Mouse (Mus musculus): ENCODE results near the gene E130116L18Rik. TPM values are rescaled to one million over a fixed set of nuclear protein-coding genes. Genes with fewer than 3 reads are reported as not detected.

Gene E130116L18Rik
- 0.64 TPM in 1 of 2 replicates, not detected in the other for polyA plus RNA-seq (2012; rRNA removed)
- polyA plus RNA-seq (2014; fragmentation: Nextera tagmentation; extraction: Ambion mirVana) = not detected in 2 replicates

GRCm38 (mm10) chr5:25222752-25223702 is at the start of gene E130116L18Rik:
E130116L18Rik (minus strand) TSS chr5:25223153.
- ATAC-seq (ENCODE audit: low FRiP score, low read depth) (peak; percentile 97), DNase-seq (ENCODE audit: low spot score) (peak; percentile 66)
- H3K36me3 ChIP-seq (ENCODE audit: control insufficient read depth, insufficient read depth, low read length) = 0 out of 2 replicates have a peak, but pooled peaks cover 4% of the 10 kb centered on the region
- peak within 1 kb of the TSS; percentile 78 for H3K4me3 ChIP-seq (replicated peaks; ENCODE audit: low read length)
- WGBS = 4% methylated on average over 51 of the region's 72 CpGs
- no peaks in the 10 kb centered on the region for H3K9me3 ChIP-seq (ENCODE audit: control insufficient read depth, low read length)
- peak within 1 kb of the TSS; percentile 66 for H3K4me2 ChIP-seq (replicated peaks; ENCODE audit: low read depth, low read length, severe bottlenecking)
- H3K4me1 ChIP-seq (ENCODE audit: control insufficient read depth, insufficient read depth, low read length) = peaks cover 6% of the 10 kb centered on the region; the same call in 1 of the 2 replicates
- peak; percentile 25; the same call in 1 of the 2 replicates for TF ChIP-seq POLR2A (IDR thresholded peaks at IDR 0.05; ENCODE audit: borderline replicate concordance, extremely low read depth, insufficient read depth, insufficient read length)
- peak within 1 kb of the TSS; percentile 91 for H3K9ac ChIP-seq (ENCODE audit: low read depth, low read length, severe bottlenecking)
- peak within 1 kb of the TSS; percentile 90 for H3K27ac ChIP-seq (replicated peaks; ENCODE audit: low read depth, low read length)
- no peaks in the 10 kb centered on the region for H3K27me3 ChIP-seq (ENCODE audit: control insufficient read depth, insufficient read depth, low read length)

- TF ChIP-seq POLR2A (IDR thresholded peaks at IDR 0.05; ENCODE audit: borderline replicate concordance, extremely low read depth, insufficient read depth, insufficient read length) = no peak
- no peak for ATAC-seq (ENCODE audit: low FRiP score, low read depth)
- no peaks in the 10 kb centered on the region for H3K27me3 ChIP-seq (ENCODE audit: control insufficient read depth, insufficient read depth, low read length)
- H3K36me3 ChIP-seq (ENCODE audit: control insufficient read depth, insufficient read depth, low read length) = peaks cover 72% of the 10 kb centered on the region
- H3K9me3 ChIP-seq (ENCODE audit: control insufficient read depth, low read length) = no peaks in the 10 kb centered on the region
- 94% methylated on average over 4 of the region's 4 CpGs for WGBS
- H3K4me1 ChIP-seq (ENCODE audit: control insufficient read depth, insufficient read depth, low read length) = no peaks in the 10 kb centered on the region
- no peak for DNase-seq (ENCODE audit: low spot score)
- no peak overlapping the region for H3K4me2 ChIP-seq (replicated peaks; ENCODE audit: low read depth, low read length, severe bottlenecking)
- H3K27ac ChIP-seq (replicated peaks; ENCODE audit: low read depth, low read length) = no peak overlapping the region
- H3K4me3 ChIP-seq (replicated peaks; ENCODE audit: low read length) = no peak overlapping the region
- H3K9ac ChIP-seq (ENCODE audit: low read depth, low read length, severe bottlenecking) = no peak overlapping the region
Measured at GRCm38 (mm10) chr5:25268258-25268888, 45.4 kb upstream of the E130116L18Rik start.

GRCm38 (mm10) chr5:25262266-25262665 is 39.3 kb upstream of the E130116L18Rik start:
- WGBS = 75% methylated on average over 7 of the region's 7 CpGs
- Histone ChIP-seq H3K4me1 (ENCODE audit: control insufficient read depth, insufficient read depth, low read length) (no peaks in the 10 kb centered on the region), H3K36me3 (ENCODE audit: control insufficient read depth, insufficient read depth, low read length) (peaks cover 89% of the 10 kb centered on the region), H3K4me3 (replicated peaks; ENCODE audit: low read length) (no peak overlapping the region), H3K4me2 (replicated peaks; ENCODE audit: low read depth, low read length, severe bottlenecking) (no peak overlapping the region), H3K27me3 (ENCODE audit: control insufficient read depth, insufficient read depth, low read length) (no peaks in the 10 kb centered on the region), H3K9ac (ENCODE audit: low read depth, low read length, severe bottlenecking) (no peak overlapping the region), H3K27ac (replicated peaks; ENCODE audit: low read depth, low read length) (no peak overlapping the region), H3K9me3 (ENCODE audit: control insufficient read depth, low read length) (no peaks in the 10 kb centered on the region)
- DNase-seq (ENCODE audit: low spot score) = no peak
- no peak for ATAC-seq (ENCODE audit: low FRiP score, low read depth)
- no peak for TF ChIP-seq POLR2A (IDR thresholded peaks at IDR 0.05; ENCODE audit: borderline replicate concordance, extremely low read depth, insufficient read depth, insufficient read length)

GRCm38 (mm10) chr5:25261452-25261851 is 38.5 kb upstream of the E130116L18Rik start:
- WGBS = 70% methylated on average over 6 of the region's 6 CpGs
- H3K4me1 ChIP-seq (ENCODE audit: control insufficient read depth, insufficient read depth, low read length) = no peaks in the 10 kb centered on the region
- TF ChIP-seq POLR2A (IDR thresholded peaks at IDR 0.05; ENCODE audit: borderline replicate concordance, extremely low read depth, insufficient read depth, insufficient read length) = no peak
- no peak overlapping the region for H3K4me2 ChIP-seq (replicated peaks; ENCODE audit: low read depth, low read length, severe bottlenecking)
- ATAC-seq (ENCODE audit: low FRiP score, low read depth) (no peak), DNase-seq (ENCODE audit: low spot score) (no peak)
- no peak overlapping the region for H3K9ac ChIP-seq (ENCODE audit: low read depth, low read length, severe bottlenecking)
- no peaks in the 10 kb centered on the region for H3K9me3 ChIP-seq (ENCODE audit: control insufficient read depth, low read length)
- H3K36me3 ChIP-seq (ENCODE audit: control insufficient read depth, insufficient read depth, low read length) = peaks cover 86% of the 10 kb centered on the region
- no peak overlapping the region for H3K27ac ChIP-seq (replicated peaks; ENCODE audit: low read depth, low read length)
- no peaks in the 10 kb centered on the region for H3K27me3 ChIP-seq (ENCODE audit: control insufficient read depth, insufficient read depth, low read length)
- H3K4me3 ChIP-seq (replicated peaks; ENCODE audit: low read length) = no peak overlapping the region

GRCm38 (mm10) chr5:25256686-25257085 is 33.7 kb upstream of the E130116L18Rik start:
- no peak for TF ChIP-seq POLR2A (IDR thresholded peaks at IDR 0.05; ENCODE audit: borderline replicate concordance, extremely low read depth, insufficient read depth, insufficient read length)
- Histone ChIP-seq H3K9ac (ENCODE audit: low read depth, low read length, severe bottlenecking) (no peak overlapping the region), H3K4me2 (replicated peaks; ENCODE audit: low read depth, low read length, severe bottlenecking) (no peak overlapping the region), H3K4me1 (ENCODE audit: control insufficient read depth, insufficient read depth, low read length) (no peaks in the 10 kb centered on the region), H3K4me3 (replicated peaks; ENCODE audit: low read length) (no peak overlapping the region), H3K27me3 (ENCODE audit: control insufficient read depth, insufficient read depth, low read length) (no peaks in the 10 kb centered on the region), H3K9me3 (ENCODE audit: control insufficient read depth, low read length) (no peaks in the 10 kb centered on the region), H3K27ac (replicated peaks; ENCODE audit: low read depth, low read length) (no peak overlapping the region), H3K36me3 (ENCODE audit: control insufficient read depth, insufficient read depth, low read length) (peaks cover 83% of the 10 kb centered on the region)
- 88% methylated on average over 2 of the region's 2 CpGs for WGBS
- DNase-seq (ENCODE audit: low spot score) (no peak), ATAC-seq (ENCODE audit: low FRiP score, low read depth) (no peak)
